Mouse (Mus musculus): ENCODE results near the gene Acacb.
A peak's percentile ranks its signal among the peaks of the same experiment; 100 is the strongest.

GRCm38 (mm10) chr5:114134091-114134534 is 12.2 kb upstream of the Acacb start:
- TF ChIP-seq POLR2A (IDR thresholded peaks at IDR 0.05; ENCODE audit: borderline replicate concordance, control insufficient read depth, low read depth, low read length) (no peak), CTCF (IDR thresholded peaks at IDR 0.05; ENCODE audit: control insufficient read depth, insufficient read depth, low read length) (0 out of 2 replicates have a peak, but pooled peaks have one; percentile 6)
